Mouse (Mus musculus) yolk sac, embryonic 10.5 days (tissue): ENCODE measurements at regions not wholly inside any gene's neighbourhood (a gene's known extent, or its start where the extent isn't known, plus 50 kb on each side); places are given as distances from the start of the nearest gene placed in this dataset.
A peak's percentile ranks its signal among the peaks of the same experiment; 100 is the strongest.

Experiments
- DNase-seq: peaks from one replicate; pipeline ENCODE4 v3.0.0-alpha.2; 2017; ENCODE audit warnings: low spot score

DNA sequence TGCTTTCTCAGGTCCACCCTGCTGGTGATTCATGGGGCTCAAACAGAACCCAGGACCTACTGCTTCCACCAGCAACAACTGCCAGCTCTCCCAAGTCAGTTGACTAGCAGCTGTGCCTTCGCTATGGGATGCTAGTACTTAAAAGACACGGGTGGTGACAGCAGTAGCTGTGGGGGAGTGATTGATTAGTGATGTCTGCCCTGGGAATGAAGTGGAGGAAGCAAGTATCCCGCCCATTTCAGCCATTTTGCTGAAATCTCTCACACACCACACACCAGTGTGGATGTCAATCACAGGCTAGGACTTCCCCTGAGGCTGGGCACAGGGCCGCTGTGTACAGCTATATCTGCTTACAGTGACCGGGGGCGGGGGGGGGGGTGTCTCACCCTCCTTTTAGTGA is 153.2 kb downstream of the Matn1 start:
- DNase-seq = no peak

GRCm38 (mm10) chr4:131100093-131100795 is 156.1 kb downstream of the Matn1 start:
- DNase-seq = no peak

DNA sequence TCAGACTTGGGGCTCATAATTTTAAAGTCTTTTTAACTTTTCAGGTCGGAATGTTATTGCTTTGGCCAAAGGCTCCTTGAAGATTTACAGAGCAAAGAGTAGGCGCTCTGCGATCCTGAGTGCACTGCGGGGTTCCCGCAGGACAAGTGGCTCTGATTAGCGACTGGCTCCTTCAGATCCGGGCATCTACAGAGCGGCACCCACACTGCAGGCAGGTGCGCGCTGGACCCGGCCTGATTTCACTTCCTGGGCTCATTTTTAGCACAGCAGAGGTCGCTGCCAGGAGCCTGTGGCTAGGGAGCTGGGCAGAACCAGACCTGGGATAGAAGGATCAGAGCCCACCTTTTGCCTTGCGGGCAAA is 156.6 kb downstream of the Matn1 start:
- DNase-seq = no peak

GRCm38 (mm10) chr4:131102163-131102562 is 158.0 kb downstream of the Matn1 start:
- DNase-seq = no peak

- no peak for DNase-seq
Measured at GRCm38 (mm10) chr4:131107127-131107857, 163.1 kb downstream of the Matn1 start.

GRCm38 (mm10) chr4:131112536-131112935 is 168.4 kb downstream of the Matn1 start:
- no peak for DNase-seq

- DNase-seq = no peak
Measured at GRCm38 (mm10) chr4:131113727-131114303, 169.6 kb downstream of the Matn1 start.

DNA sequence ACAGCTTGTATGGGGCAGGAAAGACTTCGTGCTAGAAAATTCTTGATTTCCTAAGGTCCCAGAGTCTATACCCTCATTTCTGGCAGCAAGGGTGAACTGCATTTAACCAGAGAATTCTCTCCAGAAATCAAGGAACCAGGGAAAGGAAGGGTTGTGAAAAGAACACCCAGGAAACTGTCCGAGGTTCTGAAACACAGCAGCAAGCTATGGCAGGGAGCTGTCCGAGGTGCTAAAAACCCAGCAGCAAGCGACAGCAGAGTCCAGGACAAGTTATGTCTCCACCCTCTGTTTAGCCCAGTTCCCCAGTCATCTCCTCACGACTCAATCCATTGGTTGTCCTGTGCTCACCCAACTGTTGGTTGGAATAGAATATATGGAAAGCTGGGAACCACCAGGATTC is 171.1 kb downstream of the Matn1 start:
- peak; percentile 56 for DNase-seq

- no peak for DNase-seq
Measured at GRCm38 (mm10) chr4:131118586-131118985, 174.4 kb downstream of the Matn1 start.

GRCm38 (mm10) chr4:131119621-131120020 is 175.4 kb downstream of the Matn1 start:
- no peak for DNase-seq

- DNase-seq = no peak
Measured at GRCm38 (mm10) chr4:131120680-131121079, 176.5 kb downstream of the Matn1 start.

- no peak for DNase-seq
Measured at GRCm38 (mm10) chr4:131125975-131126374, 181.8 kb downstream of the Matn1 start.

DNA sequence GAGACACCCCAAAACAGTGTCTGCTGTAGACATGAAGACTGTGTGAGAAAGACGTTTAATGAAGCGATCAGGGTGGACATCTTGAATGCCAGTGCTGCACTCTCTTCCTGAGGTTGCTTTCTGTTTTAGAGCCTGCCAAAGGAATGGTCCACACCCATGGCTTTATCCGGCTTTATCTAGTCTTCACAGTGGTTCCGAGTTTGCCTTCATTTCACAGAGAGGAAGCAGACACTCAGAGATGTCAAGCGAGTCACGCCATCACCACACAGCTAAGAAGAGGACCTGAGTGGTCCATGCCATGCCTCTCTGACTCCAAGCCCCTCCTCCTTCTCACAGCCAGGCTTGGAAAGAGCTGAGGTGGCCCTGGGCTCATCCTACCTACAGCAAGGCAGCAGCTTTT is 182.7 kb downstream of the Matn1 start:
- no peak for DNase-seq

GRCm38 (mm10) chr4:131128646-131129045 is 184.5 kb downstream of the Matn1 start:
- DNase-seq = no peak

DNA sequence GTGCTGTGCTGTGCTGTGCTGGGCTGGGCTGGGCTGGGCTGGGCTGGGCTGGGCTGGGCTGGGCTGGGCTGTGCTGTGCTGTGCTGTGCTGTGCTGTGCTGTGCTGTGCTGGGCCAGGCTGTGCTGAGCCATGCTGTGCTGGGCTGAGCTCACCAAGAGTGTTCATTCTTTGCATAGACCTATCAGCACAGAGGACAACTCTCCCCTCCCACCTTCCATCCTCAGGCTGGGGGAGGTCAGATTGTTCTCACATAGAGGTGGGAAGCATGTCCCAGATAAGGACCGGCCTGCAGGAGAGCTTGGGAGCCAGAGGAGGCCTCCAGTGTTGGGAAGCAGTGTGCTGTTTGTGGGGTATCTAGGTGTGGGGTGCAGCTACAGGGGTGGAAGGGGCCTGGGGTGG is 188.0 kb downstream of the Matn1 start:
- no peak for DNase-seq

DNA sequence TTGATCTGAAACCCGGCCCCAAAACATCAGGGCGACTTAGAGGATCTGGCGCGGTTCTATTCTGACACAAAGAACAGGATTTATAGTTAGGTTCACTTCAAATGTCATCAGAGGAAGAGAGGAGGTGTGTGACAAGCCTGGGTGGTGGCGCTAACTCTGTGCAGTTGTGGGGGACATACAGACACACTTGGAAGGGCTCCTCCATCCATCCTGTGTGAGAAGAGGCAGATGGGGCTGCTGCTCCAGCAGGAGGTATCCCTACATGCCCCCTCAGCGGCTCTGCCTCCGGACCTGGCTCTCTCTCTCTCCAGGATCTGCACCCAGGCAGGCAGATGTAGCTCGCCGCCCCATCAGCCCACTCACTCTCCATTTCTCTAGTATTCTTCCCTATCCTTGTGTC is 188.6 kb downstream of the Matn1 start:
- DNase-seq = no peak

DNA sequence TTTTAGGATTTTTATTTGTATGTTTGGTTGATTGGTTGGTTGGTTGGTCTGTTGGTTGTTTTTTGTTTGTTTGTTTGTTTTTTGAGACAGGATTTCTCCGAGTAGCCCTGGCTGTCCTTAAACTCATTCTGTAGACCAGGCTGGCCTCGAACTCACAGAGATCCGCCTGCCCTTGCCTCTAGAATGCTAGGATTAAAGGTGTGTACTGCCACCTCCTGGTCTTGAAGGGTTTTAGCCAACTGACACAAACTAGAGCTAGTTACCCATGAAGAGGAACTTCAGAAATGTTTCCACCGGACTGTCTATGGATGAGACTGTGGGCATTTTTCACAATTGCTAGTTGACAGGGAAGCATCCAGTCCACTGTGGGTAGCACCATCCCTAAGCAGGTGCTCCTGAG is 191.7 kb downstream of the Matn1 start:
- no peak for DNase-seq

GRCm38 (mm10) chr4:131138891-131139290 is 194.7 kb downstream of the Matn1 start:
- no peak for DNase-seq

DNA sequence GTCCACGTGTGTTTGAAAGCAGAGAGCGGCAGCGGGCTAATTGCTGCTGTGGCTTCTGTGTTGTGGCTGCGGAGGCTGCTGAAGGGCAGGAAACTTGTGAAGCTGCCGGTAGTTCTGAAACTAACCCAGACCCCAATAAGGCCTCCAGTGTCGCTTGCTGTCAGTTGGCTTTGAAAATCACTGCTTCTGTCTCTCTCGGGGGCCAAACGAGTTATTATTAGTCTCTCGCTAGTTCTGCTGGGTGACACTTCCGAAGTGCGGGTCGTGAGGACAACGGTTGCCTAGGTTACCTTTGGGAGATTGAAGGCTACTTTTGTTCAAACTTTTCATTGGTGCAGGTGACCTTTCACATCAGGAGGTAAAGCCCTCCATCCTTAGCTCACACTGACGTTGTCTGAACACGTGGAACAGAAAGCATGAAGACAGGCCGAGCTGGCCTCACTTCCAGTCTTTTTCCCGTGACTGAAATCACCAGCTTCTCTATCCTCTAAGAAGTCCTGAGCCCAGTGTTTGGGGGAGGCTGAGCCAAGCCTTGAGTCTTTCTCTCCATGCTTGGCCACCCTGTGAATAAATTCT is 197.8 kb downstream of the Matn1 start:
- DNase-seq = no peak

- no peak for DNase-seq
Measured at GRCm38 (mm10) chr4:131145507-131145906, 201.3 kb downstream of the Matn1 start.

DNA sequence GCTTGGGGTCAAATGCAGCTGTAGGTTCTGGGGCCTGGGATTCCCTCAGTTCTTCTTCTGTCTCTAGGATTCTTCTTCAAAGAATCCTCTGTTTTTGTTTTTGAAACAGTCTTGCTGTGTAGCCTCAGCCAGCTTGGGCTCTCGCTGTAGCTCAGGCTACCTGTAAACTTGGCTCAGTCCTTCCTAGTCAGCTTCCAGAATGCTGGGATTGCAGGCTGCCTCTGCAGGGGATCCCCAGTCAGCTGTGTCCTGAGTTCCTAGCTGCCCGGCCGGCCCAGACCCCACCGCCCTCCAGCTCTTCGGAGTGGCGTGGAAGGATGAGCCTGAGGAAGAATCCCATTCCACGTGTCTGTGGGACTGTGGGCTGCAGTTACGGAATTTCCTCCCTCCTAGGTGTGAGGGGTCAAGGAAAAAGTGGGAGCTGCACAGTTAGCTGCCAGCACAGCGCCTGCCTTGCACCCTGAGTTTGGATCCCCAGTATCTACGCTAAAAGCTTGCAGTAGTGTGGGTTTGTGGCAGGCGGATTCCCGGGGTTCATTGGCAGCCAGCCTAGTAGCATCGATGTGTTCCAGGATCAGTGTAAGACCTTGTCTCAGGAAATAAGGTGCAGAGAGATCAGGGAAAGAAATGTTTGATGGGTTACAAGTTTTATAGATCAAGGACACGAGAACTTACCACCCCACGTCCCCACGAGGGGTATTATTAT is 204.0 kb downstream of the Matn1 start:
- no peak for DNase-seq

DNA sequence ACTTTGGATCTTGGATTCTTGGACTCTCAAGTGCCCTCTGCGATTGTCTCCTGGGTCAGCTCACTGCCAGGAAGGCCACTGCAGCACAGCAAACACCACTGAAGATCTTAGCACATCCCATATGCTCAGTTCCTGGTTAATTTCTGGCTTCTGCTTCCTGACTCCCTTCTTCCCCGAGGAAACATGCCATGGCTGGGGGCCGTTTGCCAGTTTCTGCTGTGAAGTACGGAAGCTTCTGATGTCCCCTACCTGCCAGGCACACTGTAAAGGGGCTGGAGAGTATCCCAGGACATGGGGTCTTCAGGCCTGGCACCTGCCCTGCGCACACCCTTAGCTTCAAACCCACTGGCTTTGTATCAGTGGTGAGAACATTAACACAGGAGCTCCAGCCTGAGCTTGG is 205.3 kb downstream of the Matn1 start:
- DNase-seq = no peak
